ENCODE assay signal across 11 mouse cellular contexts in genomic region chr15:12007421-12007820, GRCm38 (mm10).
"Had no signal": no experiment of that assay in that cellular context is flagged by ENCODE, and none has a peak within 500 bp of the region (broad histone marks: within the 10 kb centered on the region; RNA-seq: fewer than 3 reads in every experiment).

No protein-coding gene starts in this region.

- H3K4me1 ChIP-seq: stomach, embryonic 15.5 days had no signal

- H3K4me3 ChIP-seq: neural tube, embryonic 15.5 days; stomach, embryonic 15.5 days had no signal

- DNase-seq: retina, postnatal 1 day; right cerebral cortex, adult 18-20 months; right cerebral cortex, postnatal 14 days; right cerebral cortex, postnatal 25 days; right cerebral cortex, postnatal 4 days; spleen, adult 18-20 months; thymus, adult 18-20 months; thymus, postnatal 36 days had no signal

- H3K27ac ChIP-seq: neural tube, embryonic 15.5 days; stomach, embryonic 15.5 days; stomach, postnatal 0 days had no signal

- H3K4me2 ChIP-seq: neural tube, embryonic 15.5 days; stomach, embryonic 15.5 days had no signal

- H3K9me3 ChIP-seq: neural tube, embryonic 15.5 days; stomach, embryonic 15.5 days had no signal

- H3K27me3 ChIP-seq: neural tube, embryonic 15.5 days; stomach, embryonic 15.5 days had no signal

- H3K9ac ChIP-seq: neural tube, embryonic 15.5 days; stomach, embryonic 15.5 days had no signal

- H3K36me3 ChIP-seq: neural tube, embryonic 15.5 days; stomach, embryonic 15.5 days had no signal
